Mouse (Mus musculus) gonadal fat pad, adult 2 months (tissue): ENCODE results near the gene Eps8l3. TPM values are rescaled to one million over a fixed set of nuclear protein-coding genes. Genes with fewer than 3 reads are reported as not detected.
"Not testable (repeated sequence)": the region's sequence is repeated elsewhere in the genome, so short reads cannot be mapped to it uniquely, and the experiment has no call there.

Experiments
- DNase-seq: peaks from one replicate; pipeline ENCODE4 v3.0.0-alpha.2; 2012; ENCODE audit warnings: low read depth
- polyA plus RNA-seq: library from polyadenylated mRNA; depleted of rRNA; stranded (reverse); fragments of >200 nt; gene quantifications from 2 replicates; pipeline ENCODE4 v1.2.3, GENCODE M21; 2012

The Eps8l3 gene
- polyA plus RNA-seq, 1 experiment = 0.38 TPM

- DNase-seq = no peak
Observed at GRCm38 (mm10) chr3:107853232-107854181, 23.5 kb upstream of the Eps8l3 start.

DNA sequence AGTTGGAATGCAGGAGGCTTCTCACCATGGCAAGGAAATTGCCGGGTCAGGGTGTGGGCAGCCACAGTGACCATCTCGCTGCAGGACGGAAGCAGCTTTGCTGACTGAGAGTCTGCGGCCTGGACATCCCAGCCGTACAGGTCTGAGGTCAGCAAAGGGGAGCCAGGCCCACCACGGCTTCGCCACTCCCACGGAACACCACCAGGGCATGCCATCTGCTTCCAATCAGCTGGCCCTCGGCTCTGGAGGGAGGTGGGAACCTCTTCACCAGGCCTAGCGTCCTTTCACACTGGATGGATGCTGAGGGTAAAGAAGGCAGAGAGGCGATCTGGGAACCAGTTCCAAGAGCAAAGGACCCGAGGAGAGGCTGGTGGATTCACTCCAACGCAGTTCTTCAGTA, 21.7 kb upstream of the Eps8l3 start:
- no peak for DNase-seq

DNA sequence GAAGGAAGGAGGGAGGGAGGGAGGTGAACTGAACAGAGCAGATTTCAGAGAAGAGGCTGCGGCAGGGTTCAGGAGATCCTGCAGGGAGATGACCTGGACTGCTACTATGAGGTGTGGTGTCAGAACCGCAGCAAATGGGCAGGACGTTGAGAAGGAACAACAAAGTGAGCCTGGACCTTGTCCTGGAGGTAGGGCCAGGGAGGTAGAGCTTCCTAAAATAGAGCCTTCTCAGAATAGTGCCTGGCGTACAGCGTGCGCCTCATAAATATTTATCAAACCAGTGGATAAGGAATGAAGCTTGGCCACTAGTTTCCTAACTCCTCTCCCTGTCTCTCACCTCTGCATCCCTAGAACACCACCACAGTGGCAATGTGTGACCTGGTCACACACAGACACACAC, 19.4 kb upstream of the Eps8l3 start:
- no peak for DNase-seq

- not testable (repeated sequence) for DNase-seq
Observed at GRCm38 (mm10) chr3:107861483-107861882, 15.5 kb upstream of the Eps8l3 start.

- DNase-seq = no peak
Observed at GRCm38 (mm10) chr3:107862471-107862870, 14.6 kb upstream of the Eps8l3 start.

DNA sequence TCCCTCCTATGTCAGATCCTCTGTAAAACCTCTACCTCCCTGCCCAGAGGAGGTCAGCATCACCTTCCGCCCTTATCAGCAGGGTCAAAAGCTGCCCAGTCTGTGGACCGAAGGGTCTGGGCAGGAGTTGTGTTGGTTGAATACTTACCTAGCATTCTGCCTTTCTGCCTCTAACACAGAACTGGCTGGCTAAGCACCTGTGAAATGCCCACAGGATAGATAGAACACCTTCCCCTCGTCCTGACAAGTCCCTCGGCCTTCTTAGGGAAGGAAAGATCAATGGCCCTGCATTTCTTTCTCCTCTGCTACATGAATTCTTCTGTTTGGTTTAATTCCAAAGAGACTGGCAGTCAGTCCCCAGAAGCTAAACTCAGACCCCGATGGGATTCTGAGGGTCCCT, 13.6 kb upstream of the Eps8l3 start:
- no peak for DNase-seq

- DNase-seq = no peak
Observed at GRCm38 (mm10) chr3:107863898-107864603, 13.0 kb upstream of the Eps8l3 start.

DNA sequence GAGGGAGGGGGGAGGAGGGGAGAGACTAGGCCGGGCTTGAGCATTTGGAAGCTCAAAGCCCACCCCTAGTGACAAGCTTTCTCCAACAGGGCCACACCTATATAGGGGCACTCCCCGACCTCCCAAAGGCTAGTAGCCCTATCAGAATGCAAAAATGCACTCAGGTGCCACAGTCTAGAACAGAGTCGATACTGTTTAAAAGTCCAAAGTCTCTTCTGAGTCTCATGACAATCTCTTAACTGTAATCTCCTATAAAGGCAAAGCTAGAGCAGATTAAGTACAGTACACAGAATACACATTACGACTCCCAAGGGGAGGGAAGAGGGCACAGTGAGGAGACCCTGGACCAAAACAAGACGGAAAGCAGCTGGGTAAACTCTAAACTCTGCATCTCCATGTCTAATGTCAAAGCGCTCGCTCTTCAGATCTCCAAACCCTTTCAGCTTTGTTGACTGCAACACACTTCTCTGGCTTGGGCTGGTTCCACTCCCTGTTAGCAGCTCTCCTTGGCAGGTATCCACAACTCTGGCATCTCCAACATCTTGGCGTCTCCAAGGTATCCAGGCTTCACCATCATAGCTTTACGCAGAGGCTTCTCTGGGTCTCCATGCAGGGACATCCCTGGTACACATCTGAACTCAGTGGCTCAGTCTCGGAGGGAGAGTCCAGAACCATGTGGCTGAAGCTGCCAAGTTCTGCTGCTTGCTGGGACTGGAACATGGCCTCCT, 11.5 kb upstream of the Eps8l3 start:
- no peak for DNase-seq

DNA sequence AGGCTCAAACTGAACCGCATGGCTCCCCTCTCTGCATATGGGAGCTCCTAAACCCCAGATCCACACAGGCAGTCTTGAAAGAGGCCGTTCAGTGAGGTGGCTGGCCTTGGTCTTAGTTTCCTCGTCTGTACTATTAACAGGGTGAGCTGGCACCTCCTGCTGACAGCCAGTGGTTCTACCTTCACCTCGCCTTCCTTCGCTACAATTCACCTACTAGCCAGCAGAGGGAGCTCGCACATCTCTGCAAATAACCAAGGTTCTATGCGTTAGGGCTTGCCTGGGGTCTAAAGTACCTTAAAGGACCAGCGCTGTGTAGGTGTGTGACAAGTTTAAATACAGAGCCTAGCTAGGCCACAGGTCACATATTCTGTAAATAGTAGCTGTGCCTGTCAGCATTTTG, 9.9 kb upstream of the Eps8l3 start:
- DNase-seq = no peak

- DNase-seq = no peak
Observed at GRCm38 (mm10) chr3:107868452-107868851, 8.6 kb upstream of the Eps8l3 start.

DNA sequence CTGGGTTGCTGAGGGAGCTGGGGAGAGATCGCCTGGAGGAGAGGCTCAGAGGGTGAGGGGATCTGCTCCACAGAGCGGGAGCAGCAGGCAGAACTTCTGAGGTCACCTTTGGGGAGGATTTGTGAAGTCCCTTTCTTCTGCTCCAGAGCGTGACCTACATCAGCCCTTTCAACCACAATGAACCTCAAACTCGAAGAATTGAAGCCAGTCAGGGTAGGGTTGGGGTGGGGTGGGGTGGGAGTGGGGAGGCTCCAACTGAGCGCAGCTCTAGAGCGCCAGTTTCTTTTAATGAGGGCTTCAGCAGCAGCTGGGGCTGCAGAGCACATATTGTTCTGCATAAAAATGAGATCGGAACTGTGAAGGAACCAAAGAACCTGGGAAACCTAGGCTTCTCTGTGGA, 7.9 kb upstream of the Eps8l3 start:
- no peak for DNase-seq

DNA sequence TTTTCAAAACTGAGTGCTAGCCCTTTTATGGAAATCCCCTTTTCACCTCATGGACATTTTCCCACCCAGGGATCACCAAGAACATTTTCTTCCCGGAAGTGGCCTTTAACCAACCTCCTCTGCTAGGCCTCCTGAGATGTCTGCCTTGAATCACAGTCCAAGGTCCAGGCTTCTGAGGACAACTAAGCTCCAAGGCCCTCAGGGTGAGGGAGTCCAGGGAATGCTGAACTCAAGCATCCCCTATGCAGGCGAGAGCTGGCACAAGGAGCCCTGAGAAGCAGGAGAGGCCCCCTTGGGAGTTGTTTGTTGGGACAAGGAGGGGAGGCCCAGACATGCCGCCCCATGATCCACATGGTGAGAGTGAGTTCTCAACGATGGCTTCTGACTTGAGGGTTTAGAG, 7.1 kb upstream of the Eps8l3 start:
- no peak for DNase-seq

DNA sequence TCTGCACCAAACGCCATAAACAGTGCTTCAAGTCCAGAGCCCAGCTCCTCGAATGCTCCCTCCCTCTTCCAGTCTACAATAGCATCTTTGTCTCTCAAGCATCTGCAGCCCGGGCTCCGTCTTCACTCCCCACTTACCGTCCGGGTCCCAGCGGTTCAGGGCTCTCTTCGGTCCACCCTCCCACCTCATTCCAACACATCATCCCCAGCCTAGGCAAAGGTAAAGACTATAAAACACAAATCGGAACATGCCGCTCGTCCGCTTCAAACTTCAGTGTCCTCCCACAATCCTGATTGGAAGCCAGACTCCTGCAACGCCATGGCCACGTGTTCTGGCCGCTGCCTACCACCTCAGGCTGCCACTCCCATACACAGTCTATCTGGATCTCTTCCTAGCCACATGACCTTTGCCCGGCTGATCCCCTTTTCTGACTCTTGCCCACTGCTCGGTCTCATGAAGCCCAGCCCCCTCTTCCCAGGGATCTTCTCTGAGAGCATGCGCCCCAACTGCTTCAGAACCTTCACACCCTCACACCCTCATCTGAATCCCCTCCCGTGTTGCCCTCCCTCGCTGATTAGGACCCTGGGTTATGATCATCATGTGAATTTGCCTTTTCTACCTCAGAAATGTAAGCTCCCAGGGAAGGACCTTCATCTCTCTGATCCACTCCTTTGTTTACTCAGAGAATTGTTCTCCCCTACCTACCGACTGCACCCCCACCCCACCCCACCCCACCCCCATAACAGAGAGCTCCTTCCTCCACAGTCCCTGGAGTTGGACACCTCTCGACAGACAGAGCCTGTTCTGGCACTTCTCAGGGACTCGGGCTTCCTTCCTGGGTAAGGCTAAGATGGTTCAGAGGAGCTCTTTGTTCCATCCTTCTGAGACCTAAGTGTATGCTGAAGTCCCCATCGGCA, 3.4 kb upstream of the Eps8l3 start:
- DNase-seq = no peak

- no peak for DNase-seq
Observed at GRCm38 (mm10) chr3:107875231-107875630, 1.8 kb upstream of the Eps8l3 start.

GRCm38 (mm10) chr3:107877747-107878736, 1.0 kb downstream of the Eps8l3 start:
- no peak for DNase-seq

- DNase-seq = peak; percentile 98
Observed at GRCm38 (mm10) chr3:107887674-107888495, 10.9 kb downstream of the Eps8l3 start.

DNA sequence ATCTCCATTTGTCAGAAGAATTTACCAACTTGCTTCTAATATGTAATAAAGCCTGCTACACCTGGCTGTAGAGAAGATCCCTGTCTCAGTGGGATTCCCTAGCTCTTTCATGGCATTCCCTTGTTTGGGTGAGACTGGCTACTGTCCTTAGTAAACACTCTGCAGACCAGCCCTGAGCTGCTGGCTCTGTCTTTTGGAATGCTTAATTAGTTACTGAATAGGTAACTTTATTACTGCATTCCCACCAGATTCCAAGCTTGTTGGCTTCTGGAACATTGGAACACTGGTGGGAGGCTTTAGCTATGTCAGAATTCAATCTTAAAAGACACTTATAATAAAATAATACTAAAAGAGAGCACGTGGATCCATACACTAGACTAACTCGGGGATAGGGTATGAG, 12.2 kb downstream of the Eps8l3 start:
- DNase-seq = not testable (repeated sequence)

GRCm38 (mm10) chr3:107895194-107895719, 18.2 kb downstream of the Eps8l3 start:
- DNase-seq = no peak
